Mouse (Mus musculus) heart, postnatal 4 days (tissue): ENCODE measurements around the gene Alox8. TPM values are rescaled to one million over a fixed set of nuclear protein-coding genes. Genes with fewer than 3 reads are reported as not detected.

Experiments used
- DNase-seq: peaks from one replicate; pipeline ENCODE4 v3.0.0; 2021
- total RNA-seq, 2 experiments: library from RNA; stranded (reverse); gene quantifications; 2 replicates each; pipeline ENCODE4 v1.2.3; 2021

Gene Alox8
- total RNA-seq, 2 experiments from 2014 or later: 3.8 to 5.0 TPM

GRCm38 (mm10) chr11:69179512-69179911 is 18.1 kb downstream of the Alox8 start:
- DNase-seq: no peak

GRCm38 (mm10) chr11:69178525-69178924 is 19.1 kb downstream of the Alox8 start:
- DNase-seq: no peak

- no peak for DNase-seq
Observed at GRCm38 (mm10) chr11:69174722-69175121, 22.9 kb downstream of the Alox8 start.

GRCm38 (mm10) chr11:69172606-69173005 is 25.0 kb downstream of the Alox8 start:
- no peak for DNase-seq

GRCm38 (mm10) chr11:69171626-69172025 is 26.0 kb downstream of the Alox8 start:
- DNase-seq: peak; percentile 87

- DNase-seq: peak; percentile 26
Observed at GRCm38 (mm10) chr11:69169313-69169712, 28.3 kb downstream of the Alox8 start.

GRCm38 (mm10) chr11:69156800-69157199 is 40.8 kb downstream of the Alox8 start, which contains the start of gene Alox12b:
Gene Alox12b (plus strand): TSS chr11:69156989.
- DNase-seq: no peak

GRCm38 (mm10) chr11:69155351-69155750 is 42.3 kb downstream of the Alox8 start:
- no peak for DNase-seq

GRCm38 (mm10) chr11:69153831-69154230 is 43.8 kb downstream of the Alox8 start:
- no peak for DNase-seq

- DNase-seq: no peak
Observed at GRCm38 (mm10) chr11:69151004-69151403, 46.6 kb downstream of the Alox8 start.

GRCm38 (mm10) chr11:69150444-69150843 is 47.2 kb downstream of the Alox8 start:
- peak; percentile 82 for DNase-seq

GRCm38 (mm10) chr11:69149728-69150127 is 47.9 kb downstream of the Alox8 start:
- DNase-seq: peak; percentile 29

- DNase-seq: no peak
Observed at GRCm38 (mm10) chr11:69148451-69148960, 49.1 kb downstream of the Alox8 start.

- no peak for DNase-seq
Observed at GRCm38 (mm10) chr11:69147546-69147945, 50.1 kb downstream of the Alox8 start.

GRCm38 (mm10) chr11:69135361-69135760 is 62.3 kb downstream of the Alox8 start:
- DNase-seq: no peak

- DNase-seq: no peak
Observed at GRCm38 (mm10) chr11:69134622-69134968, 63.0 kb downstream of the Alox8 start.

Other genes starting within 250 kb of the Alox8 start
- 10 to 100 TPM; 32.1 to 36.8 TPM for gene Arhgef15, start 240.4 kb downstream of the Alox8 start, total RNA-seq
- 1 to 10 TPM in 1 of 2 experiments, under 1 TPM in 1; 0.91 to 1.4 TPM for gene Slc25a35, start 229.7 kb downstream of the Alox8 start, total RNA-seq
- 10 to 100 TPM; 41.0 to 44.7 TPM for gene Rangrf, start 222.7 kb downstream of the Alox8 start, total RNA-seq
- 10 to 100 TPM; 14.3 to 14.5 TPM for gene Pfas, start 189.4 kb downstream of the Alox8 start, total RNA-seq
- 10 to 100 TPM; 36.8 to 37.7 TPM for gene Ctc1, start 181.9 kb downstream of the Alox8 start, total RNA-seq
- 10 to 100 TPM; 38.0 to 43.3 TPM for gene Aurkb, start 152.2 kb downstream of the Alox8 start, total RNA-seq
- gene Borcs6, start 138.1 kb downstream of the Alox8 start, total RNA-seq: 10 to 100 TPM; 13.8 to 14.3 TPM
- gene Tmem107, start 127.0 kb downstream of the Alox8 start, total RNA-seq: 1 to 10 TPM; 6.7 to 8.6 TPM
- 10 to 100 TPM; 80.2 to 84.6 TPM for gene Vamp2, start 109.4 kb downstream of the Alox8 start, total RNA-seq
- gene Per1, start 102.6 kb downstream of the Alox8 start, total RNA-seq: 10 to 100 TPM; 42.6 to 55.6 TPM
- under 1 TPM; 0.23 to 0.29 TPM for gene Hes7, start 77.4 kb downstream of the Alox8 start, total RNA-seq
- under 1 TPM; 0.29 to 0.65 TPM for gene 9130213A22Rik, start 75.3 kb downstream of the Alox8 start, total RNA-seq
- under 1 TPM in 1 of 2 experiments, not detected in 1; 0.45 TPM for gene Aloxe3, start 71.9 kb downstream of the Alox8 start, total RNA-seq
- not detected for gene Alox12b, start 40.9 kb downstream of the Alox8 start, total RNA-seq
- under 1 TPM; 0.09 to 0.12 TPM for gene Gucy2e, start 39.2 kb upstream of the Alox8 start, total RNA-seq
- gene Cntrob, start 125.9 kb upstream of the Alox8 start, total RNA-seq: 10 to 100 TPM; 14.8 to 17.9 TPM
- 10 to 100 TPM; 81.6 to 86.4 TPM for gene Trappc1, start 126.1 kb upstream of the Alox8 start, total RNA-seq
- gene Kcnab3, start 128.4 kb upstream of the Alox8 start, total RNA-seq: 1 to 10 TPM; 1.5 to 2.1 TPM
- gene Rnf227, start 142.6 kb upstream of the Alox8 start, total RNA-seq: 1 to 10 TPM; 2.4 to 3.1 TPM
- gene Chd3, start 171.6 kb upstream of the Alox8 start, total RNA-seq: 10 to 100 TPM; 75.3 to 76.7 TPM
- 100 to 1,000 TPM in 1 of 2 experiments, 10 to 100 TPM in 1; 92.3 to 101 TPM for gene Naa38, start 197.6 kb upstream of the Alox8 start, total RNA-seq
- 10 to 100 TPM; 21.3 to 22.1 TPM for gene Cyb5d1, start 197.8 kb upstream of the Alox8 start, total RNA-seq
- 10 to 100 TPM; 37.1 to 38.3 TPM for gene Tmem88, start 200.4 kb upstream of the Alox8 start, total RNA-seq
- gene Kdm6b, start 215.8 kb upstream of the Alox8 start, total RNA-seq: 10 to 100 TPM; 48.3 to 49.7 TPM